Mouse (Mus musculus): Measurements from ENCODE around the gene Pvalb.
A peak's percentile ranks its signal among the peaks of the same experiment; 100 is the strongest.

Gene Pvalb

DNA sequence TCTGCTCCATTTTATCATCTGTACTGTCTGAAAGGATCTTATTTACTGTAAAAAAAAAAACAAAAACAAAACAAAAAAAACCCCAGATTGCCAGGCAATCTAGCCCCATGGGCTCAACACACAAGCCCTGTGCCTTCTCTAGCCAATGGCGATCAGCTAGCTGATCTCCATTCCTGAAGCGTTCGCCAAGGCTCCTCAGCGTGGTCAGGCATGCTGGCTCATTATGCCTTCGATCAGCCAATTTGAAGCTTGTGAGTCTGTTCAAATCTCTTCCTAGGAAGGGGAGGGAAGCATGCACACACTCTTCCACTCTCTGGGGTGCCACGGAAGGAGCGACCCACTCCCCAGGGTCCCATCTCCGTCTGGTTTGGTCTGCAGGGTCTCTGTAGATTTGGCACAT lies 48.9 kb downstream of the Pvalb start:
- DNase-seq: no peak

DNA sequence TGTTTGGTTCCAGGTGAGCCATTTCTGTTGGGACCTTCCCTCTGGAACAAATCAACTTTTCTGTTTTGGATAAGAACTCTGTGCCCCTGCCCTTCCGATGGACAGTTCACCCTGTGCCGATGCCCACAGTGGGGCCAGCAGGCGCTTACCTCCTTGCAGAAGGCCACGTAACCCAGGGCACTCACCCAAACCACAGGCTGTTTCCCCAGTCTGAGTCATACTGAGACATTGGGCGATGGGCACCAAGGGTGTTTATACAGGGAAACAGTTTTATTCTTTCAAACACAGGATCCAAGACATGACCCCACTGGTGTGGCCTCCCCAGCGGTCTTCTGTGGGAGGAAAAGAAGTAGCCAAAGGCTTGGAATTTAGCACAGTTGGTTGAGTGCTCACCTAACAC lies 50.8 kb downstream of the Pvalb start:
- no peak for DNase-seq

DNA sequence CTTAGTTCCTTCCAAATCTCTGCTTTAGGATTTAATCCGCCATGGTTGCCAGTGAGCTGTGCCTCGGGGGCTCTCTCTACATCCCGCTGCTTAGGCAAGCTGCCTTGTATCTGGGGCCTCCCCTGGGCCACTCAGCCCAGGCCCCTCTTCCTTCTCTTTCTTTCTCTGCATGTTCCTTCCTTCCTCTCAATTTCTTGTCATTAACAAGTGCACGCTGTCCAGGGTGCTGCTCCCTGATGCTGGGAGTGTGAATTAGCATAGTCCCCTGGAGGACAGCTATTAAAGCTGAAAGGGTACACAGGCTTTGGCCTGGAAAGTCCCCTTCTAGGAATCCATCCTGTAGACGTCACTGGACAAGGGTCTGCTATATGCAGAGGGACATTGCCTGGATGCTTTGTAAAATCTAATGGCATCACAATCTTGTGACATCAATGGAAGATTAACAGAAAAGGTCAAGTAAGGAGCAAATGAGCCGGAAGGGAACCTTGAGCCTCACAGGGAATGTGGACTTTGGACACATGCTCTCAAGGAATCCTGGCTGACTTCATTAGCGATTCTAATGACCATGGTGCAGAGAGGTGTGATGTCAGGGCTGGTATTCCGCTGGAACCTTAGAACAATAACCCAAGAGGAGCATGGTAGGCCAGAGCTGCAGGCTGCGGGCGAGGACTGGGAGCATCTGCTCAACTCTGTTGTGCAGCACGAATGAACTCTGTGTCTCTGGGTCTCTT lies 53.0 kb downstream of the Pvalb start:
- DNase-seq: peak; percentile 49

DNA sequence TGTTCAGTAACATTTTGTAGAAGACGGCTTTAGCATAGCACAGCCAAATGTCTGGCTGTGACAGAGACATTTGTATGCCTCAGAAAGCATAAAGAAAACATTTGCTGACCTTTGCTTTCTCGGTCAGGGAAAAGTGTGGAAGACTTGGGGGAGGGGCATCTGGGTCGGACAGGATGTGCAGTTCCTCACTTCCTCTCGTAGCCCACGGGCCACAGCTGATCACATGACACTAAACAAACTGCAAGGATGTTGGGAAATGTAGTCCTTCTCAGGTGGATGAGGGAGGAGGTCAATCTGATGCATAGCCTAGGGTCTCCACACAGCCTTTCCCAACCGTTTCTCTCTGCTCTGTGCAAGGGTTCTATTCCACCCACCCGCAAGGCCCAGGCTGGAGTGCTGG lies 57.6 kb downstream of the Pvalb start:
- DNase-seq: no peak
